Mouse (Mus musculus): ENCODE measurements around the gene Phc3. TPM values are rescaled to one million over a fixed set of nuclear protein-coding genes. Genes with fewer than 3 reads are reported as not detected.
A peak's percentile ranks its signal among the peaks of the same experiment; 100 is the strongest.

The Phc3 gene
- 6.4 and 15.2 TPM in 2 replicates for polyA plus RNA-seq (2011; ENCODE audit: insufficient read depth, insufficient read length, low replicate concordance, missing spikeins)

- TF ChIP-seq CTCF (IDR thresholded peaks at IDR 0.05; ENCODE audit: control insufficient read depth, insufficient read depth, low read length) (peak; percentile 15; the same call in 1 of the 2 replicates), POLR2A (IDR thresholded peaks at IDR 0.05; ENCODE audit: borderline replicate concordance, control insufficient read depth, low read depth, low read length) (peak; percentile 81)
- peak within 1 kb of the TSS; percentile 95 for H3K4me3 ChIP-seq (replicated peaks; ENCODE audit: control insufficient read depth, low read depth, low read length)
- H3K4me1 ChIP-seq (ENCODE audit: control insufficient read depth, insufficient read depth, low read length), result no peaks in the 10 kb centered on the region; the same call in 1 of the 2 replicates
- peak within 1 kb of the TSS; percentile 88 for H3K27ac ChIP-seq (ENCODE audit: control insufficient read depth, insufficient read depth, low read depth, low read length, poor library complexity)
- WGBS, result under 1% methylated on average over 34 of the region's 34 CpGs
These were observed at the start of gene Phc3 for GRCm38 (mm10) chr3:30969104-30969581. TSS of gene Phc3 (minus strand) at chr3:30969415.

GRCm38 (mm10) chr3:31017652-31018051 lies 48.4 kb upstream of the Phc3 start:
- Histone ChIP-seq H3K4me1 (ENCODE audit: control insufficient read depth, insufficient read depth, low read length) (no peaks in the 10 kb centered on the region; the same call in 1 of the 2 replicates), H3K4me3 (replicated peaks; ENCODE audit: control insufficient read depth, low read depth, low read length) (no peak overlapping the region), H3K27ac (ENCODE audit: control insufficient read depth, insufficient read depth, low read depth, low read length, poor library complexity) (no peak overlapping the region)
- no peak for TF ChIP-seq POLR2A (IDR thresholded peaks at IDR 0.05; ENCODE audit: borderline replicate concordance, control insufficient read depth, low read depth, low read length)
- WGBS, result 54% methylated on average over 4 of the region's 4 CpGs

GRCm38 (mm10) chr3:31016594-31017196 lies 47.5 kb upstream of the Phc3 start:
- no peak overlapping the region for H3K4me3 ChIP-seq (replicated peaks; ENCODE audit: control insufficient read depth, low read depth, low read length)
- H3K4me1 ChIP-seq (ENCODE audit: control insufficient read depth, insufficient read depth, low read length), result no peaks in the 10 kb centered on the region; the same call in 1 of the 2 replicates
- WGBS, result 52% methylated on average over 9 of the region's 9 CpGs
- no peak overlapping the region for H3K27ac ChIP-seq (ENCODE audit: control insufficient read depth, insufficient read depth, low read depth, low read length, poor library complexity)
- no peak for TF ChIP-seq CTCF (IDR thresholded peaks at IDR 0.05; ENCODE audit: control insufficient read depth, insufficient read depth, low read length)
- TF ChIP-seq POLR2A (IDR thresholded peaks at IDR 0.05; ENCODE audit: borderline replicate concordance, control insufficient read depth, low read depth, low read length), result no peak

- H3K27ac ChIP-seq (ENCODE audit: control insufficient read depth, insufficient read depth, low read depth, low read length, poor library complexity), result no peak overlapping the region
- WGBS, result 86% methylated on average over 10 of the region's 10 CpGs
- TF ChIP-seq CTCF (IDR thresholded peaks at IDR 0.05; ENCODE audit: control insufficient read depth, insufficient read depth, low read length) (no peak), POLR2A (IDR thresholded peaks at IDR 0.05; ENCODE audit: borderline replicate concordance, control insufficient read depth, low read depth, low read length) (no peak)
- H3K4me1 ChIP-seq (ENCODE audit: control insufficient read depth, insufficient read depth, low read length), result no peaks in the 10 kb centered on the region; the same call in 1 of the 2 replicates
- H3K4me3 ChIP-seq (replicated peaks; ENCODE audit: control insufficient read depth, low read depth, low read length), result no peak overlapping the region
These were observed 46.6 kb upstream of the Phc3 start for GRCm38 (mm10) chr3:31015682-31016443.

- no peaks in the 10 kb centered on the region; the same call in 1 of the 2 replicates for H3K4me1 ChIP-seq (ENCODE audit: control insufficient read depth, insufficient read depth, low read length)
- no peak overlapping the region for H3K4me3 ChIP-seq (replicated peaks; ENCODE audit: control insufficient read depth, low read depth, low read length)
- 76% methylated on average over 2 of the region's 2 CpGs for WGBS
These were observed 45.2 kb upstream of the Phc3 start for GRCm38 (mm10) chr3:31014374-31014773.

GRCm38 (mm10) chr3:31004320-31005209 lies 35.4 kb upstream of the Phc3 start:
- Histone ChIP-seq H3K4me1 (ENCODE audit: control insufficient read depth, insufficient read depth, low read length) (no peaks in the 10 kb centered on the region; the same call in 1 of the 2 replicates), H3K4me3 (replicated peaks; ENCODE audit: control insufficient read depth, low read depth, low read length) (no peak overlapping the region), H3K27ac (ENCODE audit: control insufficient read depth, insufficient read depth, low read depth, low read length, poor library complexity) (no peak overlapping the region)
- 80% methylated on average over 6 of the region's 6 CpGs for WGBS
- TF ChIP-seq CTCF (IDR thresholded peaks at IDR 0.05; ENCODE audit: control insufficient read depth, insufficient read depth, low read length), result no peak
- no peak for TF ChIP-seq POLR2A (IDR thresholded peaks at IDR 0.05; ENCODE audit: borderline replicate concordance, control insufficient read depth, low read depth, low read length)

More at GRCm38 (mm10) chr3:31014374-31014773, 45.2 kb upstream of the Phc3 start:
- TF ChIP-seq CTCF (IDR thresholded peaks at IDR 0.05; ENCODE audit: control insufficient read depth, insufficient read depth, low read length) (no peak), POLR2A (IDR thresholded peaks at IDR 0.05; ENCODE audit: borderline replicate concordance, control insufficient read depth, low read depth, low read length) (no peak)
- H3K27ac ChIP-seq (ENCODE audit: control insufficient read depth, insufficient read depth, low read depth, low read length, poor library complexity), result no peak overlapping the region

- Histone ChIP-seq H3K4me3 (replicated peaks; ENCODE audit: control insufficient read depth, low read depth, low read length) (no peak overlapping the region), H3K27ac (ENCODE audit: control insufficient read depth, insufficient read depth, low read depth, low read length, poor library complexity) (no peak overlapping the region), H3K4me1 (ENCODE audit: control insufficient read depth, insufficient read depth, low read length) (no peaks in the 10 kb centered on the region; the same call in 1 of the 2 replicates)
- 80% methylated on average over 3 of the region's 3 CpGs for WGBS
- TF ChIP-seq CTCF (IDR thresholded peaks at IDR 0.05; ENCODE audit: control insufficient read depth, insufficient read depth, low read length) (no peak), POLR2A (IDR thresholded peaks at IDR 0.05; ENCODE audit: borderline replicate concordance, control insufficient read depth, low read depth, low read length) (no peak)
These were observed 31.9 kb upstream of the Phc3 start for GRCm38 (mm10) chr3:31001048-31001676.

Measured in bone marrow, adult 2 months (tissue).